Mouse (Mus musculus): ENCODE measurements around the gene Prkaa1. TPM values are rescaled to one million over a fixed set of nuclear protein-coding genes. Genes with fewer than 3 reads are reported as not detected.
A peak's percentile ranks its signal among the peaks of the same experiment; 100 is the strongest.

Gene Prkaa1
- polyA plus RNA-seq, 1 experiment from 2014 or later: 13.9 TPM

GRCm38 (mm10) chr15:5116270-5117030 lies 27.2 kb upstream of the Prkaa1 start, which contains the start of gene Rpl37:
Gene Rpl37 (plus strand): TSS chr15:5116645.
- DNase-seq (peak; percentile 99), ATAC-seq (ENCODE audit: low read depth) (peak; percentile 95)
- WGBS (ENCODE audit: insufficient replicate concordance): under 1% methylated on average over 55 of the region's 55 CpGs
- Histone ChIP-seq H3K4me3 (replicated peaks) (peak within 1 kb of the TSS; percentile 84), H3K9me3 (replicated peaks) (no peaks in the 10 kb centered on the region), H3K27me3 (no peaks in the 10 kb centered on the region), H3K4me2 (peak within 1 kb of the TSS; percentile 93), H3K27ac (peak within 1 kb of the TSS; percentile 91), H3K9ac (peak within 1 kb of the TSS; percentile 93), H3K36me3 (peaks cover 43% of the 10 kb centered on the region), H3K4me1 (replicated peaks) (peaks cover 73% of the 10 kb centered on the region)

GRCm38 (mm10) chr15:5117031-5117601 lies 26.5 kb upstream of the Prkaa1 start:
- H3K4me2 ChIP-seq: peak overlapping the region; percentile 93
- peak overlapping the region; percentile 83 for H3K27ac ChIP-seq

GRCm38 (mm10) chr15:5118626-5119025 lies 25.0 kb upstream of the Prkaa1 start:
- ATAC-seq (ENCODE audit: low read depth) (no peak), DNase-seq (no peak)
- 62% methylated on average over 9 of the region's 9 CpGs for WGBS (ENCODE audit: insufficient replicate concordance)
- no peaks in the 10 kb centered on the region for H3K27me3 ChIP-seq
- no peaks in the 10 kb centered on the region for H3K9me3 ChIP-seq (replicated peaks)
- H3K36me3 ChIP-seq: peaks cover 65% of the 10 kb centered on the region
- peak overlapping the region; percentile 93 for H3K9ac ChIP-seq
- H3K4me3 ChIP-seq (replicated peaks): peak overlapping the region; percentile 84
- H3K4me1 ChIP-seq (replicated peaks): peaks cover 58% of the 10 kb centered on the region
- H3K4me2 ChIP-seq: peak overlapping the region; percentile 93
- peak overlapping the region; percentile 58 for H3K27ac ChIP-seq

More at GRCm38 (mm10) chr15:5117031-5117601, 26.5 kb upstream of the Prkaa1 start:
- peak overlapping the region; percentile 93 for H3K9ac ChIP-seq
- H3K4me3 ChIP-seq (replicated peaks): peak overlapping the region; percentile 84
- DNase-seq (no peak), ATAC-seq (ENCODE audit: low read depth) (no peak)
- H3K36me3 ChIP-seq: peaks cover 50% of the 10 kb centered on the region
- H3K27me3 ChIP-seq: no peaks in the 10 kb centered on the region
- H3K9me3 ChIP-seq (replicated peaks): no peaks in the 10 kb centered on the region
- peaks cover 73% of the 10 kb centered on the region for H3K4me1 ChIP-seq (replicated peaks)
- under 1% methylated on average over 22 of the region's 22 CpGs for WGBS (ENCODE audit: insufficient replicate concordance)

- Histone ChIP-seq H3K27ac (peak overlapping the region; percentile 58), H3K9ac (peak overlapping the region; percentile 93), H3K36me3 (peaks cover 66% of the 10 kb centered on the region), H3K4me2 (peak overlapping the region; percentile 93), H3K9me3 (replicated peaks) (no peaks in the 10 kb centered on the region), H3K4me1 (replicated peaks) (peaks cover 52% of the 10 kb centered on the region), H3K27me3 (no peaks in the 10 kb centered on the region), H3K4me3 (replicated peaks) (peak overlapping the region; percentile 84)
- 54% methylated on average over 2 of the region's 2 CpGs for WGBS (ENCODE audit: insufficient replicate concordance)
- ATAC-seq (ENCODE audit: low read depth) (no peak), DNase-seq (no peak)
Observed at GRCm38 (mm10) chr15:5119192-5119591, 24.5 kb upstream of the Prkaa1 start.

GRCm38 (mm10) chr15:5119707-5120106 lies 24.0 kb upstream of the Prkaa1 start:
- peaks cover 47% of the 10 kb centered on the region for H3K4me1 ChIP-seq (replicated peaks)
- no peak for DNase-seq
- peak overlapping the region; percentile 58 for H3K27ac ChIP-seq
- ATAC-seq (ENCODE audit: low read depth): no peak
- no peaks in the 10 kb centered on the region for H3K27me3 ChIP-seq
- WGBS (ENCODE audit: insufficient replicate concordance): 87% methylated on average over 2 of the region's 2 CpGs
- peak overlapping the region; percentile 93 for H3K4me2 ChIP-seq
- peaks cover 71% of the 10 kb centered on the region for H3K36me3 ChIP-seq
- no peaks in the 10 kb centered on the region for H3K9me3 ChIP-seq (replicated peaks)
- H3K9ac ChIP-seq: peak overlapping the region; percentile 29; the same call in 1 of the 2 replicates
- 0 out of 2 replicates have a peak overlapping the region, but pooled peaks have one; percentile 84 for H3K4me3 ChIP-seq (replicated peaks)

- Histone ChIP-seq H3K27me3 (no peaks in the 10 kb centered on the region), H3K9ac (no peak overlapping the region), H3K4me1 (replicated peaks) (peaks cover 43% of the 10 kb centered on the region), H3K9me3 (replicated peaks) (no peaks in the 10 kb centered on the region), H3K36me3 (peaks cover 77% of the 10 kb centered on the region), H3K4me2 (no peak overlapping the region), H3K27ac (peak overlapping the region; percentile 21; the same call in 1 of the 2 replicates), H3K4me3 (replicated peaks) (no peak overlapping the region)
- WGBS (ENCODE audit: insufficient replicate concordance): 76% methylated on average over 12 of the region's 12 CpGs
- no peak for ATAC-seq (ENCODE audit: low read depth)
- DNase-seq: no peak
Observed at GRCm38 (mm10) chr15:5121535-5122313, 21.9 kb upstream of the Prkaa1 start.

GRCm38 (mm10) chr15:5126456-5126855 lies 17.2 kb upstream of the Prkaa1 start:
- no peaks in the 10 kb centered on the region for H3K9me3 ChIP-seq (replicated peaks)
- H3K27me3 ChIP-seq: no peaks in the 10 kb centered on the region
- no peak for DNase-seq
- no peak overlapping the region for H3K4me2 ChIP-seq
- H3K36me3 ChIP-seq: peaks cover 34% of the 10 kb centered on the region
- no peak overlapping the region for H3K9ac ChIP-seq
- ATAC-seq (ENCODE audit: low read depth): no peak
- H3K4me3 ChIP-seq (replicated peaks): no peak overlapping the region
- 61% methylated on average over 4 of the region's 4 CpGs for WGBS (ENCODE audit: insufficient replicate concordance)
- H3K4me1 ChIP-seq (replicated peaks): peaks cover 50% of the 10 kb centered on the region
- H3K27ac ChIP-seq: 0 out of 2 replicates have a peak overlapping the region, but pooled peaks have one; percentile 6

GRCm38 (mm10) chr15:5127487-5127886 lies 16.2 kb upstream of the Prkaa1 start:
- 54% methylated on average over 2 of the region's 2 CpGs for WGBS (ENCODE audit: insufficient replicate concordance)
- DNase-seq (no peak), ATAC-seq (ENCODE audit: low read depth) (no peak)
- no peaks in the 10 kb centered on the region for H3K9me3 ChIP-seq (replicated peaks)
- H3K9ac ChIP-seq: no peak overlapping the region
- no peak overlapping the region for H3K4me3 ChIP-seq (replicated peaks)
- peaks cover 51% of the 10 kb centered on the region for H3K4me1 ChIP-seq (replicated peaks)
- H3K27me3 ChIP-seq: no peaks in the 10 kb centered on the region
- H3K27ac ChIP-seq: peak overlapping the region; percentile 60
- no peak overlapping the region for H3K4me2 ChIP-seq
- peaks cover 23% of the 10 kb centered on the region for H3K36me3 ChIP-seq

GRCm38 (mm10) chr15:5128176-5128940 lies 15.3 kb upstream of the Prkaa1 start:
- ATAC-seq (ENCODE audit: low read depth): no peak
- H3K9me3 ChIP-seq (replicated peaks): no peaks in the 10 kb centered on the region
- peak overlapping the region; percentile 60 for H3K27ac ChIP-seq

GRCm38 (mm10) chr15:5129111-5129805 lies 14.4 kb upstream of the Prkaa1 start:
- Histone ChIP-seq H3K9ac (no peak overlapping the region), H3K27me3 (no peaks in the 10 kb centered on the region), H3K27ac (peak overlapping the region; percentile 37; the same call in 1 of the 2 replicates), H3K4me3 (replicated peaks) (no peak overlapping the region), H3K4me1 (replicated peaks) (peaks cover 56% of the 10 kb centered on the region), H3K36me3 (peaks cover 10% of the 10 kb centered on the region), H3K9me3 (replicated peaks) (no peaks in the 10 kb centered on the region), H3K4me2 (no peak overlapping the region)
- 77% methylated on average over 12 of the region's 12 CpGs for WGBS (ENCODE audit: insufficient replicate concordance)
- DNase-seq (no peak), ATAC-seq (ENCODE audit: low read depth) (no peak)

More at GRCm38 (mm10) chr15:5128176-5128940, 15.3 kb upstream of the Prkaa1 start:
- H3K4me3 ChIP-seq (replicated peaks): no peak overlapping the region
- no peak overlapping the region for H3K4me2 ChIP-seq
- H3K27me3 ChIP-seq: no peaks in the 10 kb centered on the region
- DNase-seq: no peak
- H3K36me3 ChIP-seq: peaks cover 15% of the 10 kb centered on the region
- H3K4me1 ChIP-seq (replicated peaks): peaks cover 55% of the 10 kb centered on the region
- H3K9ac ChIP-seq: peak overlapping the region; percentile 38; the same call in 1 of the 2 replicates
- 27% methylated on average over 5 of the region's 5 CpGs for WGBS (ENCODE audit: insufficient replicate concordance)

Measured in liver, embryonic 13.5 days (tissue).